Comparison of ENCODE assay signal across 24 mouse cellular contexts in genomic region chr17:64577485-64577884, GRCm38 (mm10).
"Had no signal": no experiment of that assay in that cellular context is flagged by ENCODE, and none has a peak within 500 bp of the region (broad histone marks: within the 10 kb centered on the region; RNA-seq: fewer than 3 reads in every experiment).

No protein-coding gene starts in this region.

- H3K27me3 ChIP-seq: heart, embryonic 15.5 days; hindbrain, embryonic 13.5 days; intestine, embryonic 15.5 days; limb, embryonic 13.5 days; limb, embryonic 15.5 days had no signal

- H3K4me3 ChIP-seq: heart, adult 2 months; heart, embryonic 13.5 days; heart, embryonic 15.5 days; hindbrain, embryonic 13.5 days; intestine, embryonic 15.5 days; layer of hippocampus, adult 2 months; limb, embryonic 13.5 days; limb, embryonic 15.5 days had no signal

- DNase-seq: forebrain, postnatal 0 days; gastrocnemius, postnatal 14 days; gastrocnemius, postnatal 36 days; heart, adult 2 months; heart, postnatal 14 days; heart, postnatal 36 days; kidney, adult 18-20 months; kidney, adult 8-10 months; kidney, postnatal 10 days; kidney, postnatal 25 days; kidney, postnatal 4 days; layer of hippocampus, postnatal 36 days; left cerebral cortex, postnatal 4 days had no signal

- ATAC-seq: forebrain, postnatal 0 days; hindbrain, embryonic 16.5 days; inflammation-experienced regulatory T-cells, adult 6 months; intestine, embryonic 15.5 days; intestine, postnatal 0 days had no signal

- H3K4me1 ChIP-seq: heart, embryonic 13.5 days; heart, embryonic 15.5 days; intestine, embryonic 15.5 days; limb, embryonic 13.5 days; limb, embryonic 15.5 days had no signal

- H3K27ac ChIP-seq: heart, adult 2 months; heart, embryonic 13.5 days; heart, embryonic 15.5 days; hindbrain, embryonic 13.5 days; intestine, embryonic 15.5 days; limb, embryonic 13.5 days; limb, embryonic 15.5 days had no signal

- H3K4me2 ChIP-seq: heart, embryonic 11.5 days; heart, embryonic 13.5 days; heart, embryonic 15.5 days; hindbrain, embryonic 13.5 days; intestine, embryonic 15.5 days; limb, embryonic 13.5 days; limb, embryonic 15.5 days had no signal

- H3K9me3 ChIP-seq: heart, embryonic 13.5 days; heart, embryonic 15.5 days; hindbrain, embryonic 13.5 days; intestine, embryonic 15.5 days; limb, embryonic 13.5 days; limb, embryonic 15.5 days had no signal

- H3K9ac ChIP-seq: forebrain, postnatal 0 days; heart, embryonic 13.5 days; heart, embryonic 15.5 days; hindbrain, embryonic 13.5 days; intestine, embryonic 15.5 days; limb, embryonic 13.5 days; limb, embryonic 15.5 days had no signal

- H3K36me3 ChIP-seq: heart, embryonic 13.5 days; heart, embryonic 15.5 days; hindbrain, embryonic 13.5 days; intestine, embryonic 15.5 days; limb, embryonic 13.5 days; limb, embryonic 15.5 days had no signal
